Mouse (Mus musculus): ENCODE data around the gene Nrf1. TPM values are rescaled to one million over a fixed set of nuclear protein-coding genes. Genes with fewer than 3 reads are reported as not detected.

Gene Nrf1
- polyA plus RNA-seq, 1 experiment = 66.8 TPM

GRCm38 (mm10) chr6:30062544-30062943 lies 14.8 kb downstream of the Nrf1 start:
- Histone ChIP-seq H3K4me1 (ENCODE audit: control insufficient read depth, insufficient read depth, low read length) (no peaks in the 10 kb centered on the region), H3K36me3 (ENCODE audit: control insufficient read depth, insufficient read depth, low read length, poor library complexity, severe bottlenecking) (no peaks in the 10 kb centered on the region), H3K9ac (ENCODE audit: low read depth, poor library complexity, severe bottlenecking) (no peak overlapping the region), H3K9me3 (replicated peaks; ENCODE audit: control insufficient read depth, insufficient read depth, low read length, poor library complexity, severe bottlenecking) (no peaks in the 10 kb centered on the region), H3K4me3 (ENCODE audit: low read depth, low read length) (no peak overlapping the region), H3K27me3 (ENCODE audit: control insufficient read depth, insufficient read depth, low read length, poor library complexity, severe bottlenecking) (no peaks in the 10 kb centered on the region), H3K27ac (ENCODE audit: insufficient read depth, low read length) (no peak overlapping the region)
- TF ChIP-seq POLR2A (IDR thresholded peaks at IDR 0.05; ENCODE audit: insufficient read depth, low read length) (no peak), CTCF (IDR thresholded peaks at IDR 0.05; ENCODE audit: low read depth, low read length) (no peak), EP300 (IDR thresholded peaks at IDR 0.05; ENCODE audit: insufficient read depth, low read depth, low read length) (no peak)

GRCm38 (mm10) chr6:30065369-30065768 lies 17.6 kb downstream of the Nrf1 start:
- TF ChIP-seq POLR2A (IDR thresholded peaks at IDR 0.05; ENCODE audit: insufficient read depth, low read length) = no peak
- no peaks in the 10 kb centered on the region for H3K4me1 ChIP-seq (ENCODE audit: control insufficient read depth, insufficient read depth, low read length)
- no peak overlapping the region for H3K9ac ChIP-seq (ENCODE audit: low read depth, poor library complexity, severe bottlenecking)
- H3K36me3 ChIP-seq (ENCODE audit: control insufficient read depth, insufficient read depth, low read length, poor library complexity, severe bottlenecking) = no peaks in the 10 kb centered on the region
- H3K4me3 ChIP-seq (ENCODE audit: low read depth, low read length) = no peak overlapping the region
- H3K27ac ChIP-seq (ENCODE audit: insufficient read depth, low read length) = no peak overlapping the region
- no peaks in the 10 kb centered on the region for H3K27me3 ChIP-seq (ENCODE audit: control insufficient read depth, insufficient read depth, low read length, poor library complexity, severe bottlenecking)
- H3K9me3 ChIP-seq (replicated peaks; ENCODE audit: control insufficient read depth, insufficient read depth, low read length, poor library complexity, severe bottlenecking) = no peaks in the 10 kb centered on the region

GRCm38 (mm10) chr6:30066746-30067145 lies 19.0 kb downstream of the Nrf1 start:
- TF ChIP-seq POLR2A (IDR thresholded peaks at IDR 0.05; ENCODE audit: insufficient read depth, low read length) (no peak), CTCF (IDR thresholded peaks at IDR 0.05; ENCODE audit: low read depth, low read length) (no peak), EP300 (IDR thresholded peaks at IDR 0.05; ENCODE audit: insufficient read depth, low read depth, low read length) (no peak)
- no peak overlapping the region for H3K27ac ChIP-seq (ENCODE audit: insufficient read depth, low read length)
- H3K4me3 ChIP-seq (ENCODE audit: low read depth, low read length) = no peak overlapping the region
- no peaks in the 10 kb centered on the region for H3K4me1 ChIP-seq (ENCODE audit: control insufficient read depth, insufficient read depth, low read length)
- H3K9me3 ChIP-seq (replicated peaks; ENCODE audit: control insufficient read depth, insufficient read depth, low read length, poor library complexity, severe bottlenecking) = no peaks in the 10 kb centered on the region
- no peaks in the 10 kb centered on the region for H3K36me3 ChIP-seq (ENCODE audit: control insufficient read depth, insufficient read depth, low read length, poor library complexity, severe bottlenecking)
- H3K9ac ChIP-seq (ENCODE audit: low read depth, poor library complexity, severe bottlenecking) = no peak overlapping the region
- H3K27me3 ChIP-seq (ENCODE audit: control insufficient read depth, insufficient read depth, low read length, poor library complexity, severe bottlenecking) = no peaks in the 10 kb centered on the region

GRCm38 (mm10) chr6:30072476-30072875 lies 24.7 kb downstream of the Nrf1 start:
- Histone ChIP-seq H3K9me3 (replicated peaks; ENCODE audit: control insufficient read depth, insufficient read depth, low read length, poor library complexity, severe bottlenecking) (no peaks in the 10 kb centered on the region), H3K27me3 (ENCODE audit: control insufficient read depth, insufficient read depth, low read length, poor library complexity, severe bottlenecking) (no peaks in the 10 kb centered on the region), H3K4me1 (ENCODE audit: control insufficient read depth, insufficient read depth, low read length) (no peaks in the 10 kb centered on the region), H3K36me3 (ENCODE audit: control insufficient read depth, insufficient read depth, low read length, poor library complexity, severe bottlenecking) (no peaks in the 10 kb centered on the region), H3K9ac (ENCODE audit: low read depth, poor library complexity, severe bottlenecking) (no peak overlapping the region), H3K27ac (ENCODE audit: insufficient read depth, low read length) (no peak overlapping the region), H3K4me3 (ENCODE audit: low read depth, low read length) (no peak overlapping the region)
- TF ChIP-seq POLR2A (IDR thresholded peaks at IDR 0.05; ENCODE audit: insufficient read depth, low read length) (no peak), CTCF (IDR thresholded peaks at IDR 0.05; ENCODE audit: low read depth, low read length) (no peak), EP300 (IDR thresholded peaks at IDR 0.05; ENCODE audit: insufficient read depth, low read depth, low read length) (no peak)

GRCm38 (mm10) chr6:30078938-30079529 lies 31.2 kb downstream of the Nrf1 start:
- no peaks in the 10 kb centered on the region for H3K4me1 ChIP-seq (ENCODE audit: control insufficient read depth, insufficient read depth, low read length)
- no peak overlapping the region for H3K27ac ChIP-seq (ENCODE audit: insufficient read depth, low read length)

GRCm38 (mm10) chr6:30081339-30081738 lies 33.6 kb downstream of the Nrf1 start:
- Histone ChIP-seq H3K27me3 (ENCODE audit: control insufficient read depth, insufficient read depth, low read length, poor library complexity, severe bottlenecking) (no peaks in the 10 kb centered on the region), H3K27ac (ENCODE audit: insufficient read depth, low read length) (no peak overlapping the region), H3K4me3 (ENCODE audit: low read depth, low read length) (no peak overlapping the region), H3K9me3 (replicated peaks; ENCODE audit: control insufficient read depth, insufficient read depth, low read length, poor library complexity, severe bottlenecking) (no peaks in the 10 kb centered on the region), H3K4me1 (ENCODE audit: control insufficient read depth, insufficient read depth, low read length) (no peaks in the 10 kb centered on the region), H3K9ac (ENCODE audit: low read depth, poor library complexity, severe bottlenecking) (no peak overlapping the region), H3K36me3 (ENCODE audit: control insufficient read depth, insufficient read depth, low read length, poor library complexity, severe bottlenecking) (no peaks in the 10 kb centered on the region)
- no peak for TF ChIP-seq EP300 (IDR thresholded peaks at IDR 0.05; ENCODE audit: insufficient read depth, low read depth, low read length)
- TF ChIP-seq CTCF (IDR thresholded peaks at IDR 0.05; ENCODE audit: low read depth, low read length) = no peak
- no peak for TF ChIP-seq POLR2A (IDR thresholded peaks at IDR 0.05; ENCODE audit: insufficient read depth, low read length)

More at GRCm38 (mm10) chr6:30078938-30079529, 31.2 kb downstream of the Nrf1 start:
- no peaks in the 10 kb centered on the region for H3K36me3 ChIP-seq (ENCODE audit: control insufficient read depth, insufficient read depth, low read length, poor library complexity, severe bottlenecking)
- H3K9me3 ChIP-seq (replicated peaks; ENCODE audit: control insufficient read depth, insufficient read depth, low read length, poor library complexity, severe bottlenecking) = no peaks in the 10 kb centered on the region
- no peak for TF ChIP-seq EP300 (IDR thresholded peaks at IDR 0.05; ENCODE audit: insufficient read depth, low read depth, low read length)
- no peak overlapping the region for H3K4me3 ChIP-seq (ENCODE audit: low read depth, low read length)
- no peak overlapping the region for H3K9ac ChIP-seq (ENCODE audit: low read depth, poor library complexity, severe bottlenecking)
- H3K27me3 ChIP-seq (ENCODE audit: control insufficient read depth, insufficient read depth, low read length, poor library complexity, severe bottlenecking) = no peaks in the 10 kb centered on the region

Data from ES-Bruce4 (cell line).